Mouse (Mus musculus): ENCODE data around the gene Dmp1.

Dmp1 gene

DNA sequence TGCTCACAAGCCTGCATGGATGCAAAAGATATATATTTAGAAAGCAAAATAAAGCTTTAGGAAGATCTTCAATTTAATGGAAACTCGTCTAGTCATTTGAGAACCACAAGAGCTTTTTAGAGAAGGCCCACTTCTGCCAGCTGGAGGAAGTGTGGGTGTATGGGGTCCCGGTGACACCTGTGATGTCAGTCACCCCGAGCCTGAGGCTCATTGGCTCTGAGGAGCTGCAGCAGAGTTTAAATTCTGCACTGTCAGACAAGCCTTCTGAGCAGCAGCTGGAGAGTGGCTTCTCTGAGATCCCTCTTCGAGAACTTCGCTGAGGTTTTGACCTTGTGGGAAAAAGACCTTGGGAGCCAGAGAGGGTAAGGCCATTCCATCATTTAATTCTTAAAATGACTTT is at the start of gene Dmp1:
Dmp1 (plus strand) TSS at position 263 of the 400 bp plus-strand sequence.
- DNase-seq = no peak

DNA sequence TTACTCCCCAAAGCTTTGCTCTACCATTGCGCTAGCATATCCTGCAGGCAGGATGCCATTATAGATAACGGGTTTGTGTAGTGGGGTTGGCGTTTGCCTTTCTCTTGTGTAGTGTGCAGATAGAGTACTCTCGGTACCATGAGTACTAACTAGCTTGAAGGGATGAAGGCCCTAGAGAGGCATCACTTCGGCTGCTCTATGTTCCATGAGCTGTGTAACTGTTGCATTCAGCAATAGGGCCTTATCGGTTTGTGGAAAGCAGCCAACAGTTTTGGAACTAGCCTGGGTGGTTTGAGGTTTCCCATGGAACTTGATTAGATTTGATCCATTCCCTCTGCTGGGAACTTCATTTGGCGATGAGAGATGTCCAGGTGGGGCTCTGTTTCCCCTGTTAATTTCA is 44.7 kb upstream of the Dmp1 start:
- no peak for DNase-seq

DNA sequence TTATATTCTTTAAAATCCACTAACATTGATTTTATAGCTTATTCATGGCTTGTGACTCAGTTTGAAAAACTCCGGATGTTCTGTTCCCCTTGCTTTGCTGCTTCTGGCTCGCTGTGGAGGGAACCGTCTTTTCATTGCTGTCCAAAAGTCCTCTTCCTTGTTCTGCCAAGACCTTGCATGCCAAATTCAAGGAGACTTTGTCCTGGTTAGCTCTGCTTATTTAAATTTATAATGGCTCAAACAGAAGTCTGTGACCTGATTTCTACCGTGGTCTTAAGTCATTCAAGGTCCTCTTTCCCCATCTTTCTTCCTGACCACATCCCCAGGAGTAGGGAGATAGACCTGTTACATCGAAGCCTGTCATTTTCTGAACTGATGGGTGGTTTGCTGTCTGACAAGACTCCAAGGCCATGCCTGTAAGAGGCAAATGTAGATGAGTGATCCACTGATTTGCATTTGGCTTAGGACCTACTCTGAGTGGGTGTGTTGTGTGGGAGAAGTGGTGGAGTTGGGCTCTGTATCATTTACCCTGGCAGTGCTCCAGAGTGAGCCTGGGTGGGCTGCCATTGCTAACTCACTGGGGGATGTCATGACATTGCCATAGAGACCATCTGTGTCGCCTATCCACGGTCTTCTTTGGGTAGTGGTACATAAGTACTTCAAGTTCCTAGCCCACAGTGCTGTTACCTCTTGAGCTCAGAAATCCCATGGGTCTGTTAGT is 43.9 kb upstream of the Dmp1 start:
- DNase-seq = no peak

DNA sequence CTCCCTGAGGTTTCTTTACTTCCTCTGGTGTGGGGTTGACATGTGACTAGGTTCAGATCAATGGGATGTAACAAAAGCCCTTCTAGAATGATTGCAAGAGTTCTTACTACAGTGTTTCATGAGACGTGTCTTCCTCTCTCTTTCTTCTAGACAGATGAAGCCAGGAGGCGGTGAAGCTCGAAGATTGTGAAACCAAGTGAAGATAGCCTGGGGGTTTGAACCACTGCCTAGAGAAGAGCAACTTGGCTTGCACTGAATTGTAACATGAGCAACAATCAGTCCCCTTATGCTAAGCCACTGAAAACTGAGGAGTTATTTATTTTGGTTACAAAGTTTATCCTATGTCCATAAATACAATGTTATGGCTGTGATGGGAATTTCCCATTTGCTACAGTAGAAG is 41.8 kb upstream of the Dmp1 start:
- DNase-seq = no peak

DNA sequence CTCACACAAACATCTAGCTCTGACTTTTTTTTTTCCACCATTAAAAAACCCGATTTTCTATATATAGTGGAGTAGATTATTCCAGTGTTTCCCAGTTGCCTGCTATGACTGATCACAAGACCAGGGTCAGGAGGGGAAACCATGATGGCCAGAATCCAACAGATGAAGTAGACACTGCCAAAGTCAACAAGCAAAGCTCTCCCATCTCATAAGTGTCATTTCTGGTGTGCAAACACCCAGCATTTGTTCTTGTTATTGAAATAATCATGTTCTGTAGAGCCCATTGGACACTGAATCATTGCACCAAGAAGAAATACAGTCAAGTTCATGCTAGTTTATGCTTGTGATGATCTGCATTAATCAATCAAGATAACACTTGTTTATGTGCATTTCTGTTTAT is 41.0 kb upstream of the Dmp1 start:
- peak; percentile 66 to 71 for DNase-seq

DNA sequence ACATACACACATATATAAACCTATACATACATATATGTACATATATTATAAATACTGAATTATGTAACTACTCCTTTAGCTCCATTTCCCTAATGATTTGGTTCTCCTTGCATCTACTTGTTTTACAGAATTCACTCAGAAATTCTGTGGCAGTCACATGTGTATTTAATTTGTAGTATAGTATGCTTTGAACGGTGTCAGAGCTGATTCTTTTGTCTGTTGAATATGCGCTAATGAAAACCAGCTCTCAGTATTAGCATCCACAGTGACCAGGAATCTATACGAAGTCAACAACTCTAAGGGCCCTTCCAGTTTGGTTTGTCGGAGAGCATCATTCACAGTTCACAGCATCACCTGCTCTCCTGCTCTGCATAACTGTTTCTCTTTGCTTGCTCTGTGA is 38.9 kb upstream of the Dmp1 start:
- no peak for DNase-seq

DNA sequence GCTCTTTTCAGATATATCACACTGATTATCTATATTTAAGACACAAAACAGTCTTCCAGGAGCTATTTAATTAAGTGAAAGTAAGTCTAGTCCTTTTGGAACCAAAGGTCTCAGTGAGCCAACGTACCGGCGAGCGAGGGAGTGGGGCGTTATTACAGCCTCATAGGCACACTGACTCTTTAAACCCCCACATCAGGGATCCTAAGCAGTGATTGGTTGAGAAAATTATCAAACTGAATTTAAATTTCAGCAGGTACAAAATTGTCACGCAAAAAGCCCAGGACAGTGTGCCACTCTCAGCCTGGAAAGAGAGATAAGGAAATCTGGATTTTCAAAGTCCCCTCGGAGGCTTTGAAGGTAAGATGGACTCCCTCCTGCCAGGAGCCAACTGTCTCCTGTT is 32.0 kb upstream of the Dmp1 start, which contains the start of gene Dspp:
Dspp (plus strand) TSS at position 301 of the 400 bp plus-strand sequence.
- no peak for DNase-seq

DNA sequence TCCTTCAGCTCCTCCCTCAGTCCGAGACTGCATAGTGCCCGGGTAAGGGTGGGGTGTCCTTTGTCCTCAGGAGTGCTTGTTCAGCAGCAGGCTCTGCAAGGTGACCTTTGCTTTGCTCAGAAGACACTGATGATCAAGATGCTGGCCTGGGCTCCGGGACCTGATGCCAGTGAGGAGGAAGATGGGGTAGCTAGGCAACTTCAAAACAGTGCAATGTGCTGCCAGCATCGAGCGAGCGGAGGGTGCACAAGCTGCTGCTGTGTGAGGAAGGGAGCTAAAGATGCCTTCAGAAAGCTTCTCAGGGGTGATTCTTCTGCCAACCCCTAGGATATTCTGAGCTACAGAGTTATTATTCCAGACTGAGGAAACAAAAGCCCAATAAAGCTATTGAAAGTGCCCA is 29.3 kb upstream of the Dmp1 start:
- DNase-seq = no peak

DNA sequence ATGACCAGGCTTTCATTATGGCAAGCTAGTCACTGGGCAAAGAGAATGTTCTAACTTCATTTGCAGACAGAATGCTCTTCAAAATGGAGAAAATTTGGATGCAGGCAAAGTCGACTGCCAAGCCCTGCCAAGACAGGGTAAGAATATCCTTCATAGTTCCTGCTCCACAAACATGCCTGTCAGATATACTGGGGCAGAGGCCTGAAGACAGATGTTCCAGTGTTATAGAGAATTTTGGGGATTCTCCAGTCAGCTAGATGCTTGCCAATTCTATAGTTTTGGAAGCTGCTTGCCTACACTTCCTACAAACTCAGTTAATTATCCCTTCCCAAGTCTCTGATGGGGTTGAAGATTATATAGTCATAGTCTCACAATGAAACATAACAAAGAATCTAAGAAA is 18.7 kb upstream of the Dmp1 start:
- no peak for DNase-seq

DNA sequence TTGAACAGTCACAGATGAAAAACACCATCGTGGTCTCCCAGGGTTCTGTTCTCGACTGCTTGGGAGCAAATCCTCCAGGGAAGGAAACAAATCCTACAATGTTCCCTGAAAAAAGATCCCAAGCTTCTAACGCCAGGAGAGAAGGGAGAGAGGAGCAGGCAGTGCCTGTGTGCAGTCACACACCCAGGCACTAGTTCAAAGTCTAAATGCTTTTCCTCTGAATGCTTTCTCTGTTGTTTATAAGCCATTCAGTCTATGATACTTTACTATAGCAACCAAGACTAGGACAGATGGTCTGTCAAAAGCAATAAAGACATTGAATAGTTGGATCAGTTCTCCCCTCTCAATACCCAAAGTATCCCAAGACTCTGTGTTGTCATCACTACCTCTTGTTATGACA is 15.1 kb upstream of the Dmp1 start:
- DNase-seq = no peak

DNA sequence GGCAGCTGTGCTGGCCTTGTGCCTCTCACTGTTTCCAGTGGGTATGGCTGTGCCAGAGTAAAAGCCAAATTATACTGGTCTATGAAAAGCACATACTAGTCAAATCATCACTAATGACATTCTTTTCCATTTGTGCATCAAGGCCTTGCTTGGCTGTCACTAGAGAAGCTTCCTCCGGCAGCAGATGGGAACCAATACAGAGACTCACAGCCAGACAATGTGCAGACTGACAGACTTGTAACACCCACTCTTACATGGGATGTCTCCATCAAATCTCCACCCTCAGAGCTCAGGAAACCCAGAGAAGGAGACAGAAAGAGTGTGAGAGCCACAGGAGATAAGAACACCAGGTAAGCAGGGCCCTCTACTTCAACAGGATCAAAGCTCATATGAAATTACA is 7.3 kb upstream of the Dmp1 start:
- DNase-seq = no peak

DNA sequence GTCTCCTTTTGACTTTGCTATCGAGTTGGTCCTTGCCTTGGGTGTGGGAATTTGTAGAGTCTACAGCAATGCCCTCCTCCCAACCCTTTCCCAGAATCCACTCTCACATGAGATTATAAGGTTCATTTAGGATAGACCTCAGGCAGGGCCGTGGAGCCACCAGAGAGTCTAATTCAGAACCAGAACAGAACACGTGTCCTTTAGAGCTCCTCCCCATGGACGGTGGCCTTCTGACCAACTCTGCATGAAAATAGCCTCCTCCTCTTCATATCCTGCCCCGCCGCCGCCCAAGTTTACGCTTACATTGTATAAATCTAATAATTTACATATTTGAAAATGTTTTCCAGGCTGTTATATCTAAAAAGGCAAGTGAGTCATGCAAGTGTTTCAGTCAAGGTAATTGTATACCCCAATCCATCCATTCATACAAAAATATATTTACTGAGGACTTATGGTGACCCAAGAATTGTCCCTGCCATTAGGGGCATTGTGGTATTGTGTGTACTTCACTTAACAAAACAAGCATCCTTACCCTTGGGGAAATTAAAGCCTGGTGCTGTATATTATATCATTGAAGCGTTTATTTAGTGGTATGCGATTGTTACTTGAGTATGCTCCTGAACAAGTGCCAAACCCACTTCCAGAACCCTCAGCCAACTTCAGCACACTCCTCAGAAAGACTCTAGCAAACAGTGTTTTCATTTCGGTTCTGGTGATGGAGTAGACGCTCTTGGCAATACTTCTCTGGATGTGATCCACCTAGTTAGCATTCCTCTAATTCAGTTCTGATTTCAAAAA is 1.1 kb upstream of the Dmp1 start:
- no peak for DNase-seq

DNA sequence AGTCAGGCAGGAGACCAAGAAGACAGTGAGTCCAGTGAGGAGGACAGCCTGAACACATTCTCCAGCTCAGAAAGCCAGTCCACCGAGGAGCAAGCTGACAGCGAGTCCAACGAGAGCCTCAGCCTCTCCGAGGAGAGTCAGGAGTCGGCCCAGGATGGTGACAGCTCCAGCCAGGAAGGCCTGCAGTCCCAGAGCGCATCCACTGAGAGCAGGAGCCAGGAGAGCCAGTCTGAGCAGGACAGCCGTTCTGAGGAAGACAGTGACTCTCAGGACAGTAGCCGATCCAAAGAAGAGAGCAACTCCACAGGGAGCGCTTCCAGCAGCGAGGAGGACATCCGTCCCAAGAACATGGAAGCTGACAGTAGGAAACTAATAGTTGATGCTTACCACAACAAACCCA is 10.1 kb downstream of the Dmp1 start:
- no peak for DNase-seq

DNA sequence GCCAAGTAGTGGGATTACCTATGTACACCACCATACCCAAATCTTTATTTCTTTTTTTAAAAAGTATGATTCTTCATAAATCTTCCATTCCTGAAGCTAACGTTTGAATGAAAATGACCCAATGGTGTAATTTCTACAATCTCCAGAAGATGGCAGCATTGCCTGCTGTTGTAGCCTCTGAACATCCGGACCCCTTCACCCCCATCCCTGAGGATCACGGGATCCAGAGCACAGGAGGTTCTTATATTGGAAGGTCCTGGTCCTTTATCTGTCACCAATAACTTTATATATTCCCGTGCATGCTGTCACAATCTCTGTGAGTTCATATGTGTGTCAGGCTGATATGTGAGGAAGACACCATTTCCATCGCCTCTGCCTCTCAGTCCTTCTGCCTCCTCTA is 16.5 kb downstream of the Dmp1 start:
- DNase-seq = peak; percentile 18 to 37

DNA sequence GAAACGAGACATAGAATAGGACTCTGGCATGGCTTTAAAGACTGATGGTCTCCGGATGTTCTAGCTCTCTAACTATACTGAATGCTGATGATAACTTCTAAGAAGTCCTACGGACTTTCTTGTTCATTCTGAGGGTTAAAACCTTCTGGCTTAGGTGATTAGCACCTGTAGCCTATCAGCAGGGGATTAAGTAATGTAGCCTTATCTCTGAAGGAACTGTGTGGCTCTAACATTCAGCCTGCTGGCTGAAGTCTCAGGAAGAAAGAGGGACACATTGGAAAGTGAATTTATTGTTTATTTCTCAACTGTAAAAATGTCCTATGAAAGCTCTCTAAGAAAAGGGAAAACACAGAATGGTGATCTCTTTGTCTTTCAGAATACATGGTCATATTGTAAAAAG is 21.9 kb downstream of the Dmp1 start:
- no peak for DNase-seq

DNA sequence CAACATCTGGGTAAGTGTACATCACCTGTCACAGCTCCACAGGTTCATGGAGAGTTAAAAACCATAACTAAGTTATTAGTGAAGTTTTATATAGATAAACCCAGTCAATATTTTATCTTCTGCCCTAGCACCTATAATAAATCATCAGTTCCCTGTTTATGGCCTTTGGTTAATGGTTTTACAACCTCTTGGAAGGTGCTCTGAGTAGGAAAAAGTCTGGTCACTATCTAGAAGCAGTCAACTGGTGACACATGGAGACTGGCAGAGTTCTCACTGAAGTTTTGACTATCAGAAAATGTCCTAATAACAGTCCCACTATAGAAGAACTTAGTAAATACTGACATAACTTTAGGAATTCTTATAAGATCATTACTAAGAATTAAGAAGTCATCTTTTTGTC is 22.3 kb downstream of the Dmp1 start:
- DNase-seq = no peak

DNA sequence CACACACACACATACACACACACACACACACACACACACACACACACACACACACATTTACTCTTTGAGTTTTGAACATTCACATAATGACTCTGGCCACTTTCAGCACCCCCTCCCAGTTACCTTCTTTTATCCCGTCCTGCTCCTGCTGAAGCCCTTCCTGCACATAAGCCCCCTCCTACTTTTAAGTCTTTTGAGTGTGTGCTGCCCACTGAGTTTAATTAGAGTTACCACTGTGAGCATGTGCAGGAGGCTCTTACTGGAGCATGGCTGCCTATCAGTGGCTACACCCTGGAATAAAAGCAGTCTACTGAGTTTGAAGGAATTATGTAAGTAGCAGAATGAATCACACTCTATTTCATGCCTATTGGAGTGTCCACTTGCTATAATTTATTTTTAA is 26.1 kb downstream of the Dmp1 start:
- DNase-seq = no peak

DNA sequence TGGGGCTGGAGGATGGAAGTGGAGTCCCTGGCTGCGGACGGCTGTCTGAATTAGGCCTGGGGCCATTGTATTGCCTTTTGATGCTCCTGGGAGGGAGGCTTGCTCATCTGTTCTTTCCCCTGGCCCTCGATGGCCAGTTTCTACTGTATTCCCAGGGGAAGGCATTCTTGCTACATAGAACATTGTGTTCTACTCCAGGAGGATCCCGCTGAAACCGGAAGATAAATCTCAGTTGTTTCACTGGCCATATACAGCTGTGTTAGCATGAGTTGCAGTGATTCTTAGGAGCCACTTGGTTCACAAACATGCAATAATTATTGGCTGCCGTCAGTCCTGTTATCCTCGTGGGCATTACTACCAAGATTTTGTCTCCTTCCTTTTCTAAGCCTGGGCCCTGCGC is 34.3 kb downstream of the Dmp1 start:
- DNase-seq = no peak

DNA sequence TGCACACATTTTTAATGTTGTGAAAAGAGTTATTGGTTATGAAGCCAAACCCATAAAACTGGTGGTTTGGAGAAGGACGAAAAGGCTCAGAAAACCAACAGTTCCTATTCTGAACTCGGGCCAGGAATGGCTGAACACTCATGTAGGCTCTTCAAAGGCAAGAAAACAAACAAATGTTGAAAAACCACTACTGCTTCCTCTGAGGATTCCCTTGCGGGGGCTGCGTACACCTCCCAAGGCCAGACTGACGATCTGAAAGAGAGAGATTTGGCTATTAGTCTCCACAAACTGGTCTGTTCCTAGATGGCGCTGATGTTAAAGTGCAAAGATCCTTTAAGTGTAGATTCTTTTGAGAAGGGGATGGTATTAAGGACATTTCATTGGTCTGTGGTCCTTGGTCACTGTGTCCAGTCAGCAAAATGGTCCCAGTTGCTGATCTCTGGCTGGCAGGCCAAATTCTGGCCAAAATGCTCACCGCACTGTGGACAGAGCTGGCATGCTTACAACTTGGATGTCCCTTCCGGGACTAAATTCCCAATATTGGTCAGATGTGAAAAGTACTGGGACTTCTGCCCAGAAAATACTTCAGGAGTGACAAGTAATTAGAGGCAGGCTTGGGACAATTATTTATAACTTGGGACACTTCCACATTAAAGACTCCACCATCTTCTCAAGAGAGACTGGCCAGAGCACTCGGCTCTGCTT is 37.4 kb downstream of the Dmp1 start:
- DNase-seq = peak; percentile 50 to 63

DNA sequence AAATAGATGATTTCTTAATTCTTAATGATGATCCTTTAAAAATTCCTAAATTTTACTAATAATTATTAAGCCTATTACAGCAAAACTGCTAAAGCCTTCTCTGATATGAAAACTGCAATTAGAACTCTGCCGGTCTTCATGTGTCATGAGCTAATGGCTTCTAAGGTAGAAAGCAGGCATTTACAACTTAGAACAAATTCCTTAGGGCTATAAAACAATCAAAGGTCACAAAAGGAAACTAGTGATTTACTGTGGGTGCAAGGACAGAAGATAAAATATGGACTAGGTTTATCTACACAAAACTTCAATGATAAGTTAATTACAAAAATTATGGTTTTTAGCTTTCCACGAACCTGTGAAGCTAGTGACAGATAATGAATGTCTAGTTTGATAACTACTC is 41.8 kb downstream of the Dmp1 start:
- no peak for DNase-seq

DNA sequence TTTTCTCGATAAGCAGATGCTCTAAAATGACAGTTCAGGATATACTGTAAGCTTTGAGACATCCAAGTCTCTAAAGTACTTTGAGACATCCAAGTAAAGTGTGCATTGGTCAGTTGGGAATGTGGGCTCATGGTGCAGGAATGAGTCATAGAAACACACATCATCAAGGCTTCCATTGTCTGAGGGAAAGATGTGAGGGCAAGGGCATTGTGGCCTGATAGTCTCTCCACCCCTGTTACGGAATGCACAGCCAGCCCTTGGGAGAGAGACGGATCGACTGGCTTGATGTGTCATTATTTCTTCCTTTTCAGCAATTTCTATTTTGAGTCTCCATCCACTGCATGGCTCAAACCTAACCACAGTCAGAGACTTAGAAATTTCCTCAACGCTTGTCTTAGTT is 49.4 kb downstream of the Dmp1 start:
- no peak for DNase-seq

DNA sequence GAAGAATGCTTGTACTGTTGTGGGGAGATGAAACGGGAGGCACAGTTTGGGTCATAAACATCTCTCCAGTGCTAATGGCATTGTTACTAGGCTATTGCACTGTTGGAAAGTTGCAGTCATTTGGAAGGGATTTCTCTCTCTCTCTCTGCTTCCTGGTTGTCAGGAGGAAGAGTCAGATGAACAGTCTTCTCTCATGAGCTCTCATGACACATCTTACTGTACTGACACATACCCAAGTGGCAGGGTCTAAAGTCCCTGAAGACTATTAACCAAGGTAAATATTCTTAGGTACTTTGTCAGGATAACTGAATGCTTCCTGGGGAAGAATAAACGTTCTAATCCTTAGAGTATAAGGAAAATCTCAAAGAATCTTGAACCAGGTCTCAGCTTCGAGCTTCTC is 54.2 kb downstream of the Dmp1 start:
- no peak for DNase-seq

DNA sequence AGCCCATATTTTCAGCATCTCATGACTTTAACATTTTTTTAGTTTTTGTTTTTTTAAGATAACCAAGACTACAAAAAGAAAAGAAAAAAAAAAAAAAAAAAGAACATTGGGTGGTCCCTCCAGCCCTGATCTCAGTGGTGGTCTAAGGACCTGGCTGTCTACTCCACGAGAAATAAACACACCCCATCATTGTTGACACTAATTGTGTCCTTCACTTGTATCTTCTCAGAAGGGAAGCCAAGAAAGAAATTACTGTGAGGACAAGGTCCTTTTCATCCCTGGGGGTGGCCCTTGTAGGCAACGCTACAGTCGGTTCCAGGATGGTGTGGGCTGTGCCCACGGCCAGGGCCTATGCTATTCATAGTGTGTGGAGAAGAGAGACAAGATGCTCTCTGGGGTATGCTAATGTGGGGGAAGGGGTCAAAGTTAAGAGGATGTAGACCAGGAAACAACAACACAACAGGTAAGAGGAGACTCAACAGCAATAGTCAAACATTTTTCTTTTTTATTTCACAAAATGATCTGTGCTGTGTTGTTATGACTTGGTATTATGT is 59.6 kb downstream of the Dmp1 start:
- no peak for DNase-seq
